8 mouse cellular contexts compared by ENCODE assay signal in the genomic region with DNA sequence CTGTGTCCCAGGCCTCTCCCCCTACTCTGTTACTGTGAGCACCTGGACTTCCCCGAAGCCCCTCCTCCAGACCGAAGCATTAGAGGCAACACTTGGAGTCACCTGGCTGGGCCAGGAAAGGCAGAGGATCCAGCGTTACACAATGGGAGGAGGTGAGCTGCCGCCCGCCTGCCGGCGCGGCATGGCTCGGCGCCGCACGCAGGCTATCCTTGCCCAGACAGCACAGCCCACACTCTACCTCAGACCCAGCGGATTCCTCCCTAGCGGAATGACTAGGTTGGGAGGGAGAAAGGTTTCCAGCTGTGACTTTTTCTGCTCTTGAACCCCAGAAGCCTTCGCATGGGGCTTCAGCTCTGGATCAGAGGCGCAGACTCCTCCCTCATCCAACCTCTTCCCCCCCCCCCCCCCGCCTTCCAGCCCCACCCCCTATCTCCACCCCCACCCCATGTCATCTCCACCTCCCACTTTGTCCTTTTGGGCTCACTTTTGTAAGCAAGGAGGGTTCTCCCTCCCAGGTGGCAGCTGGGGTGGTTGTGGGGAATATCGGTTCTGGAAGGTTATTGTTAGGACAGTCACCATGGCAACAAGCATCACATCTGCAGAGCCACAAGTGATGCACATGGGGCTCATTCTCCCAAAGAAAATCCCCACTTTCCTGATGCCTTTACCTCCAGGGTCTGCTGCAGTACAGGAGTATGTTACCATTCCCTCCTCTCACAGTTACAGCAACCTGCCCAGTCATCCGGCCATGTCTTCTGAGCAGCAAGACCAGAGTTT. TPM values are rescaled to one million over a fixed set of nuclear protein-coding genes. Genes with fewer than 3 reads are reported as not detected.
DNase-seq lines count a peak whose midpoint lies in the region; ATAC-seq lines count a peak whose summit lies in the region.
"Had no signal": no experiment of that assay in that cellular context is flagged by ENCODE, and none has a peak within 500 bp of the region (broad histone marks: within the 10 kb centered on the region; RNA-seq: fewer than 3 reads in every experiment).

No protein-coding gene starts in this region.

- 0 out of 2 replicates have a peak overlapping the region, but pooled peaks have one; percentile 20 for H3K4me2 ChIP-seq in liver, embryonic 11.5 days
- H3K4me2 ChIP-seq in embryonic facial prominence, embryonic 11.5 days (ENCODE audit: low read depth, low read length): peak overlapping the region; percentile 16; the same call in 1 of the 2 replicates
- peak overlapping the region; percentile 52 for H3K4me2 ChIP-seq in hindbrain, embryonic 16.5 days (ENCODE audit: low read length)
- H3K4me2 ChIP-seq in neural tube, embryonic 14.5 days (ENCODE audit: low read depth, low read length): peak overlapping the region; percentile 35; the same call in 1 of the 2 replicates
- H3K4me2 ChIP-seq: stomach, embryonic 15.5 days had no signal

- no peak overlapping the region; the same call in 1 of the 2 replicates for H3K4me3 ChIP-seq in liver, embryonic 11.5 days (ENCODE audit: low read depth, low read length)
- H3K4me3 ChIP-seq in embryonic facial prominence, embryonic 11.5 days (ENCODE audit: low read depth, low read length): peak overlapping the region; percentile 8; the same call in 1 of the 2 replicates
- peak overlapping the region; percentile 30 for H3K4me3 ChIP-seq in hindbrain, embryonic 16.5 days (ENCODE audit: low read length)
- H3K4me3 ChIP-seq in neural tube, embryonic 14.5 days (ENCODE audit: low read depth, low read length): peak overlapping the region; percentile 20; the same call in 1 of the 2 replicates
- H3K4me3 ChIP-seq: stomach, embryonic 15.5 days had no signal

- WGBS in liver, embryonic 11.5 days: 13% methylated on average over 18 of the region's 19 CpGs
- WGBS in embryonic facial prominence, embryonic 11.5 days: 6% methylated on average over 19 of the region's 19 CpGs
- 5% methylated on average over 17 of the region's 19 CpGs for WGBS in hindbrain, embryonic 16.5 days
- 9% methylated on average over 18 of the region's 19 CpGs for WGBS in neural tube, embryonic 14.5 days

- ATAC-seq in liver, embryonic 11.5 days (replicated peaks; ENCODE audit: low FRiP score): no peak
- ATAC-seq in embryonic facial prominence, embryonic 11.5 days (replicated peaks; ENCODE audit: insufficient number of reproducible peaks, low FRiP score, low TSS enrichment, low read depth): 0 out of 2 replicates have a peak, but pooled peaks have one; percentile 36
- ATAC-seq in hindbrain, embryonic 16.5 days: no peak
- ATAC-seq in neural tube, embryonic 14.5 days (ENCODE audit: low read depth): no peak

- no peak overlapping the region for H3K9ac ChIP-seq in liver, embryonic 11.5 days (ENCODE audit: low read depth, low read length)
- H3K9ac ChIP-seq in embryonic facial prominence, embryonic 11.5 days (replicated peaks; ENCODE audit: low read length): no peak overlapping the region; the same call in 1 of the 2 replicates
- peak overlapping the region; percentile 52 for H3K9ac ChIP-seq in hindbrain, embryonic 16.5 days (ENCODE audit: low read depth, low read length)
- H3K9ac ChIP-seq in neural tube, embryonic 14.5 days (replicated peaks; ENCODE audit: low read depth, low read length): peak overlapping the region; percentile 37; the same call in 1 of the 2 replicates
- H3K9ac ChIP-seq: stomach, embryonic 15.5 days had no signal

- no peaks in the 10 kb centered on the region for H3K9me3 ChIP-seq in liver, embryonic 11.5 days (ENCODE audit: control insufficient read depth, low read length)
- H3K9me3 ChIP-seq in embryonic facial prominence, embryonic 11.5 days (replicated peaks; ENCODE audit: control insufficient read depth, low read length): no peaks in the 10 kb centered on the region
- H3K9me3 ChIP-seq in hindbrain, embryonic 16.5 days (ENCODE audit: control insufficient read depth, low read length): no peaks in the 10 kb centered on the region
- H3K9me3 ChIP-seq in neural tube, embryonic 14.5 days (ENCODE audit: control insufficient read depth, low read length): no peaks in the 10 kb centered on the region
- H3K9me3 ChIP-seq: stomach, embryonic 15.5 days had no signal

- no peak overlapping the region for H3K27ac ChIP-seq in liver, embryonic 11.5 days (ENCODE audit: low read depth, low read length)
- no peak overlapping the region for H3K27ac ChIP-seq in embryonic facial prominence, embryonic 11.5 days (replicated peaks; ENCODE audit: low read depth, low read length)
- H3K27ac ChIP-seq in hindbrain, embryonic 16.5 days (ENCODE audit: low read depth, low read length): peak overlapping the region; percentile 51; the same call in 1 of the 2 replicates
- H3K27ac ChIP-seq in neural tube, embryonic 14.5 days (ENCODE audit: low read depth, low read length): peak overlapping the region; percentile 10; the same call in 1 of the 2 replicates
- H3K27ac ChIP-seq: stomach, embryonic 15.5 days had no signal

- H3K4me1 ChIP-seq in liver, embryonic 11.5 days (replicated peaks; ENCODE audit: control insufficient read depth, insufficient read depth, low read length): no peaks in the 10 kb centered on the region; the same call in 1 of the 2 replicates
- H3K4me1 ChIP-seq in embryonic facial prominence, embryonic 11.5 days (ENCODE audit: control insufficient read depth, insufficient read depth, low read length): peaks cover 5% of the 10 kb centered on the region; the same call in 1 of the 2 replicates
- peaks cover 12% of the 10 kb centered on the region for H3K4me1 ChIP-seq in hindbrain, embryonic 16.5 days (ENCODE audit: control insufficient read depth, insufficient read depth, low read depth, low read length)
- peaks cover 14% of the 10 kb centered on the region for H3K4me1 ChIP-seq in neural tube, embryonic 14.5 days (ENCODE audit: control insufficient read depth, insufficient read depth, low read length)

- H3K27me3 ChIP-seq in liver, embryonic 11.5 days (replicated peaks; ENCODE audit: control insufficient read depth, insufficient read depth, low read length): peaks cover 64% of the 10 kb centered on the region
- peaks cover 58% of the 10 kb centered on the region for H3K27me3 ChIP-seq in embryonic facial prominence, embryonic 11.5 days (ENCODE audit: control insufficient read depth, insufficient read depth, low read length)
- peaks cover 25% of the 10 kb centered on the region for H3K27me3 ChIP-seq in hindbrain, embryonic 16.5 days (replicated peaks; ENCODE audit: control insufficient read depth, insufficient read depth, low read length)
- H3K27me3 ChIP-seq in neural tube, embryonic 14.5 days (ENCODE audit: control insufficient read depth, insufficient read depth, low read length): peaks cover 32% of the 10 kb centered on the region

- H3K36me3 ChIP-seq in liver, embryonic 11.5 days (ENCODE audit: control insufficient read depth, insufficient read depth, low read length): no peaks in the 10 kb centered on the region
- no peaks in the 10 kb centered on the region for H3K36me3 ChIP-seq in embryonic facial prominence, embryonic 11.5 days (replicated peaks; ENCODE audit: control insufficient read depth, insufficient read depth, low read depth, low read length)
- no peaks in the 10 kb centered on the region for H3K36me3 ChIP-seq in hindbrain, embryonic 16.5 days (ENCODE audit: control insufficient read depth, insufficient read depth, low read length)
- no peaks in the 10 kb centered on the region for H3K36me3 ChIP-seq in neural tube, embryonic 14.5 days (ENCODE audit: control insufficient read depth, insufficient read depth, low read length)
- H3K36me3 ChIP-seq: stomach, embryonic 15.5 days had no signal

- DNase-seq in liver, embryonic 11.5 days (ENCODE audit: low spot score): no peak
- no peak for DNase-seq in liver
- peak; percentile 67 for DNase-seq in embryonic facial prominence, embryonic 11.5 days (ENCODE audit: low spot score)
- no peak for DNase-seq in lung, adult 18-20 months
- DNase-seq in ovary, postnatal 10 days (ENCODE audit: low spot score): no peak

RNA-seq across cellular contexts. Expression of a gene that starts 2.2 kb away (rescaled TPM):
- polyA plus RNA-seq in liver, embryonic 11.5 days (2014; fragmentation: Nextera tagmentation; extraction: Ambion mirVana): 0.99 and 1.0 TPM in 2 replicates
- polyA plus RNA-seq in embryonic facial prominence, embryonic 11.5 days (2014; fragmentation: Nextera tagmentation; extraction: Ambion mirVana): 1.6 and 1.7 TPM in 2 replicates
- 138 and 140 TPM in 2 replicates for polyA plus RNA-seq in hindbrain, embryonic 16.5 days (2015; fragmentation: Nextera tagmentation; extraction: Ambion mirVana)
- polyA plus RNA-seq in neural tube, embryonic 14.5 days (2014; fragmentation: Nextera tagmentation; extraction: Ambion mirVana): 106 and 144 TPM in 2 replicates

Comparison
In these comparisons a context has a peak if more than half of its experiments do, and no peak if none do; other contexts are left out.
1. H3K27ac ChIP-seq: peak in hindbrain, embryonic 16.5 days (single experiment) and neural tube, embryonic 14.5 days (single experiment); none in liver, embryonic 11.5 days (single experiment) and embryonic facial prominence, embryonic 11.5 days (single experiment).
2. H3K9ac ChIP-seq: peak in hindbrain, embryonic 16.5 days (single experiment) and neural tube, embryonic 14.5 days (single experiment); none in liver, embryonic 11.5 days (single experiment) and embryonic facial prominence, embryonic 11.5 days (single experiment).
3. RNA of a gene that starts 2.2 kb away (polyA plus RNA-seq): 106 to 144 TPM in neural tube, embryonic 14.5 days and 138 to 140 TPM in hindbrain, embryonic 16.5 days; 1.6 to 1.7 TPM in embryonic facial prominence, embryonic 11.5 days and 0.99 to 1.0 TPM in liver, embryonic 11.5 days; every median in the first group is over 10 times any median in the second.
4. Peak in every context shown above with its lines, with median percentiles within 50 percentile points of each other: H3K4me2 ChIP-seq.